Mouse (Mus musculus): Measurements from ENCODE around the gene Ceacam2. TPM values are rescaled to one million over a fixed set of nuclear protein-coding genes. Genes with fewer than 3 reads are reported as not detected.
"Not testable (repeated sequence)": the region's sequence is repeated elsewhere in the genome, so short reads cannot be mapped to it uniquely, and the experiment has no call there.

The Ceacam2 gene
- total RNA-seq (2015), result 0.07 TPM in 1 of 2 replicates, not detected in the other
- total RNA-seq (2017), result 0.46 TPM in 1 of 2 replicates, not detected in the other

- ATAC-seq (replicated peaks; ENCODE audit: poor library complexity), result peak; percentile 23
These were observed at the start of gene Ceacam2 for GRCm38 (mm10) chr7:25539376-25539907. Ceacam2 (minus strand) TSS chr7:25539857.

GRCm38 (mm10) chr7:25585351-25586204, 45.9 kb upstream of the Ceacam2 start:
- ATAC-seq (replicated peaks; ENCODE audit: poor library complexity), result no peak

DNA sequence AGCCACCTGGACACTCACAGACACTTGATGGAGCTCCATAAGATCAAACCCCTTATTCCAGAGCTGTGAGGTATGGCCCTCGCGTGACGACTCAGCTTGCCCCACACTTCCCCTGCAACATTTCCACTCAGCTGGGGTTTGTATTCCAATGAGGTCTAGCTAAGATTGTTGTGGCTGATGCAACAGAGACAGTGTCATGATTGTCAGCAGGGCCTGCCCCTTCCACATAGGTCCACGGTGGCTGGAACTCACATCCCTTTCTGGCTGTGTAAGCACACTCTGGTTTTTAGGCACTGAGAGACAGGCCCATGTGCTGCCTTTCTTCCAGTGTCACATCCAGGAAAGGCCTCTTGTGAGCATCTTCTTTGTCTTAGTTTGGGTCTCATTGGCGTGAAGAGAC, 45.0 kb upstream of the Ceacam2 start:
- no peak for ATAC-seq (replicated peaks; ENCODE audit: poor library complexity)

DNA sequence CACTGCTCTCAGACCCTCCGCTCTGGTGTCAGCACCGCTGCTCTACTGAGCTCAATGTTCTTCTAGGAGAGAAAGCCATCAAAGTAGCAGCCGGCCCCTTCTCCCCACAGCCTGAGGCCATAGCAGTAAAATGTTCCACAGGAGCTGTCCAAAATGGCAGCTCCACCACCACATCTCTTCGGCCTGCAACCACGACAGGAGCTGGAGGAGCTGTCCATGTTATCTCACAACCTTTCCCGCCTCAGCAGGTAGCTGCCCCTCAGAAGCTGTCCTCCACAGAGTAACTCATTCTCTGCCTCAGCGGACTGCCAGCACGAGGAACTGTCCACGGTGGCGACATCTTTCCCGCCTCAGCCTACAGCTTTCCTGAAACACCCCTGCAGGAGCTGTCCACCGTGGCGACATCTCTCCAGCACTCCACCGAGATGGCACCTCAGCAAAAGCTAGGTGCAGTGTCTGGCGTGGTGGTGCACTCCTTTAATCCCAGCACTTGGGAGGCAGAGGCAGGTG, 42.7 kb upstream of the Ceacam2 start:
- ATAC-seq (replicated peaks; ENCODE audit: poor library complexity), result no peak

DNA sequence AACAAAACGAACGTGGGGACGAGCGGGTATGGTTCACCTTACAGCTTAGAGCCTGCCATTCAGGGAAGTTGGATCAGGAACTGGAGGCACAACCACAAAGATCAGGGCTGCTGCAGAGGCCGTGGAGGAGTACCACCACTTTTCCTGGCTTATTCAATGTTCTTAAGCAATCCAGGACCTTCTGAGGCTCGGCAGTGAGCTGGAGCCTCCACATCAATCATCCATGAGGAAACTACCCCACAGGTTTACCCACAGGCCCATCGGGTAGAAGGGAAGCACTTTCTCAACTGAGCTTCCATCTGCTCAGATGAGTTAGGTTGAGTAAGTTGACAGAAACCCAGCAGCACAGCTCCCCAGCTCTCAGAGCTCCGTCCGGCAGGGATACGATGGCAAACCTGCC, 39.8 kb upstream of the Ceacam2 start:
- peak; percentile 42 for ATAC-seq (replicated peaks; ENCODE audit: poor library complexity)

- peak; percentile 99 for ATAC-seq (replicated peaks; ENCODE audit: poor library complexity)
These were observed 37.3 kb upstream of the Ceacam2 start for GRCm38 (mm10) chr7:25576793-25577437.

GRCm38 (mm10) chr7:25576308-25576707, 36.7 kb upstream of the Ceacam2 start:
- not testable (repeated sequence) for ATAC-seq (replicated peaks; ENCODE audit: poor library complexity)

- ATAC-seq (replicated peaks; ENCODE audit: poor library complexity), result no peak
These were observed 36.2 kb upstream of the Ceacam2 start for GRCm38 (mm10) chr7:25575870-25576269.

- ATAC-seq (replicated peaks; ENCODE audit: poor library complexity), result no peak
These were observed 35.4 kb upstream of the Ceacam2 start for GRCm38 (mm10) chr7:25575105-25575504.

DNA sequence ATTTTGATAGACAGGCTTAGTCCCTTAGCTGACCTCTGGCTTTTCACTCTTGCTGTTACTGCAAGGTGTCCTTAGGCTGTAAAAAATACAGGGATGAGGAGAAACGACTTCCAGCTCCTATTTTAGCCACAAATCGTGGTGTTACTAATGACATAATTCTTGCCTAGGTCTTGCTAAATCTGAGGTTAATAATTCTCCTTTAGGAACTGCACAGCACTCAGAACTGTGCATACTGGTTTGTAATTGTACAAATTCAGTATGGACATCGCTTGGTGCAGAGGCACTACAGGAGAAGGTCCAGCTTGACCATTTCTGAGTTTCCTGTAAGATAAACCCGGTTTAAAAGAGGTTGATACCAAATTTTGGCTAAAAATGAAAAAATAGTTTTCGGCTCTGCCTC, 34.1 kb upstream of the Ceacam2 start:
- not testable (repeated sequence) for ATAC-seq (replicated peaks; ENCODE audit: poor library complexity)

DNA sequence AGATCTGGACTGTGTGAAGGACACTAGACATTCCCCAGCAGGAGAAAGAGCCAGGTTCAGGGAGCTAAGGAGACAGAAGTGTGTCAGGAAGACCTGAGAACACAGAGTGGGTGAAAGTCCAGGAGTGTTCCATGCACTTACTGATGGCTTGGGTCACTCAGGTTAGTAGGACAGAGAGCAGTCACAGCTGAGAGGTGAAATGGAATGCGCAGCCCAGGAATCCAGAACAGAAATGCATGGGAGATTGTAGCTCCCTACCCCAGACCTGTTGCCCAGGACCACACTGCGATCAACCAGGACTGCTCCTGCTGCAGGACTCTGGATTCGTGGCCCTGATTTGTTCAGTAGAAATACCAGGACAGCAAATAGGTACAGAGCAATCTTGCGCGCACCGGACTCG, 29.1 kb upstream of the Ceacam2 start:
- no peak for ATAC-seq (replicated peaks; ENCODE audit: poor library complexity)

- ATAC-seq (replicated peaks; ENCODE audit: poor library complexity), result peak; percentile 81
These were observed 1.8 kb upstream of the Ceacam2 start for GRCm38 (mm10) chr7:25541464-25541863.

- ATAC-seq (replicated peaks; ENCODE audit: poor library complexity), result peak; percentile 76
These were observed 297 bp upstream of the Ceacam2 start for GRCm38 (mm10) chr7:25539954-25540353.

DNA sequence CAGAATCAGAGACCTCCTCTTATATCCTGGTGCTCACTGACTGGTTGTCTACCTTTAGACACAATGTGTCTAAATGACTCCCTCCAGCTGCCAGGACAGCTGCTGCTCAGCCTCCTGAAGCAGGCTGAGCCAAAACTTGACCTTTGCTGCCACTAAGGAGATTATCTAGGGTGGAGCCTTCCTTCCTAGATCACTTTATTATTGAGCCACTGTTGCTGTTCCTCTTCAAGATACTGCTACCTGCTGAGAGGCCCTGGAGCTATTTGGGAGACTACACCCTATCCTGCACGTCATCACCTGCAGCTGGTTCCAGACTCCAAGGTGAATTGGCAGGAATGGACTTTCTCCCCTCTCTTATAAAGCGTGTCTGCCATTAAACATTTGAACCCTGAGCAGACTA, 8.8 kb downstream of the Ceacam2 start:
- no peak for ATAC-seq (replicated peaks; ENCODE audit: poor library complexity)

GRCm38 (mm10) chr7:25516070-25516777, 23.4 kb downstream of the Ceacam2 start:
- not testable (repeated sequence) for ATAC-seq (replicated peaks; ENCODE audit: poor library complexity)

DNA sequence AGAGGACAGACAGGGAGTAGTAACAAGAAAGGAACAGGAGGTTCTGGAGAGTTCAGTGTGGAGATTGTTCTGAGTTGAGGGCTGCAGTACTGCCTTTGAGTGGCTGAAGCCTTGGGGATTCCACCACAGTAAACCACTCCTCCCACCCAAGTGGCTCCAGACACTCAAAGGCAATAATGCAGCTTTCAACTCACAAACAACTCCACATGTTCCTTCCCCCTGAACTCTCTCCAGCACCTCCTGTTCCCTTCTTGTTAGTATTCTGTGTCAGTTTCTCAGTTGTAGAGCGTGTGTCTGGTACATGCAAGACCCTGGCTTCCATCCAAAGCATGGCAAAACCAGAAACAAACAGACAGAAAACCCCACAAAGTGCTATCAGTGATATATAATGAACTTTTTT, 24.0 kb downstream of the Ceacam2 start:
- not testable (repeated sequence) for ATAC-seq (replicated peaks; ENCODE audit: poor library complexity)

GRCm38 (mm10) chr7:25509925-25510324, 29.7 kb downstream of the Ceacam2 start:
- no peak for ATAC-seq (replicated peaks; ENCODE audit: poor library complexity)

DNA sequence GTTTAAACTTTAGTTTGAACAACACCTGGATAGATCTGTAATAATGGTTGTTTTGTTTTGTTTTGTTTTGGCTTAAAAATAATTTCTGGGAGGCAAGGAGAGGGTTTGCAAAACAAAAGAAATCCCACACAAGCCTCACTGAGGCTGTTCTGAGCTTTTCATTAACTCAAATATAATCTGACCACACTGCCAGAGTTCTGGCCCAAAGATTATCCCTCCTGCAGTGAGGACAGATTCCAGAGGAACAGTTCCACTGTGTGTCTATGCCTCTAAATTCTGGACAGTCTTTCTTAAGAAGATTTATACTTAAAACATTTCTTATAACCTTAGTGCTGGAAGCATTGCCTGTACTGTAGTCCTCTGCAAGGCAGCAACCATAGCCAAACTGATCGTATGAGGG, 45.0 kb downstream of the Ceacam2 start:
- ATAC-seq (replicated peaks; ENCODE audit: poor library complexity), result no peak

DNA sequence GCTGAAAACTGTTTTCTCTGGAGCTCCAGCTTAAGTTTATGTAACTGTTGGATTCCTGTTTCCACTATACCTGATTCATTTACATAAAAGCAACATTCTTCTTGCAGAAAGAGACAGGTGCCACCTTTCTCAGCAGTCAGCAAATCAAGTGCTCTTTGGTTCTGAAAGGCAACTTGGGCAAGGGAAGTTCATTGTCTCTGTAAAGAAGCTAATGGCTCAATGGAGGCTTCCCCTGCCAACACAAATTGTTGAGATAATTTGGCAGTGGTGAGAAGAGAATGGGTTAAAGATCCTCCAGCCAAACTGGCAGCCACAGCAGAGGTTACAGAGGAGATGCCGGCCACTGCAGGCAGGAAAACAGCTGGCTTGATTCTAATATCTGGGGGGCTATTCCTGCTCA, 49.0 kb downstream of the Ceacam2 start:
- ATAC-seq (replicated peaks; ENCODE audit: poor library complexity), result not testable (repeated sequence)

- ATAC-seq (replicated peaks; ENCODE audit: poor library complexity), result not testable (repeated sequence)
These were observed 50.3 kb downstream of the Ceacam2 start for GRCm38 (mm10) chr7:25489382-25489781.

- 0 out of 2 replicates have a peak, but pooled peaks have one; percentile 48 for ATAC-seq (replicated peaks; ENCODE audit: poor library complexity)
These were observed 53.5 kb downstream of the Ceacam2 start for GRCm38 (mm10) chr7:25486186-25486585.

All from megakaryocyte progenitor cell, adult 5-6 weeks (primary cell).